Mouse (Mus musculus) midbrain, embryonic 13.5 days (tissue): Measurements from ENCODE around the gene Dad1. TPM values are rescaled to one million over a fixed set of nuclear protein-coding genes. Genes with fewer than 3 reads are reported as not detected.
A peak's percentile ranks its signal among the peaks of the same experiment; 100 is the strongest.

Experiments used
- ATAC-seq: fragments of 200-750 bp; cut with Nextera tagmentation; 2 replicates; pipeline ENCODE4 v1.8.0; 2017; ENCODE audit warnings: mild to moderate bottlenecking, moderate TSS enrichment, moderate library complexity
- H3K27ac ChIP-seq: fragments of 300-500 bp; sonication (generic); 2 replicates; pipeline ENCODE4 v1.5.1; 2015; ENCODE audit warnings: inconsistent platforms, mild to moderate bottlenecking, moderate library complexity
- H3K27me3 ChIP-seq: fragments of 300-500 bp; sonication (generic); 2 replicates; pipeline ENCODE4 v1.6.1; 2015; ENCODE audit warnings: mild to moderate bottlenecking, inconsistent platforms
- H3K36me3 ChIP-seq: fragments of 300-500 bp; sonication (generic); 2 replicates; pipeline ENCODE4 v1.6.1; 2015; ENCODE audit warnings: mild to moderate bottlenecking, inconsistent platforms
- H3K4me1 ChIP-seq: fragments of 300-500 bp; sonication (generic); replicated peaks from 2 replicates; pipeline ENCODE4 v1.6.1; 2015; ENCODE audit warnings: inconsistent platforms
- H3K4me2 ChIP-seq: fragments of 300-500 bp; sonication (generic); replicated peaks from 2 replicates; pipeline ENCODE4 v1.6.1; 2015; ENCODE audit warnings: moderate library complexity, mild to moderate bottlenecking, inconsistent platforms
- H3K4me3 ChIP-seq: fragments of 300-500 bp; sonication (generic); replicated peaks from 2 replicates; pipeline ENCODE4 v1.5.1; 2015; ENCODE audit warnings: mild to moderate bottlenecking, inconsistent platforms
- H3K9ac ChIP-seq: fragments of 300-500 bp; sonication (generic); replicated peaks from 2 replicates; pipeline ENCODE4 v1.6.1; 2015; ENCODE audit warnings: mild to moderate bottlenecking, inconsistent platforms
- H3K9me3 ChIP-seq: fragments of 300-500 bp; sonication (generic); 2 replicates; pipeline ENCODE4 v1.6.1; 2016; ENCODE audit warnings: mild to moderate bottlenecking, inconsistent platforms
- WGBS: fragments of 180-500 bp; shearing (Covaris S2); methylation state at CpG from one replicate; pipeline ENCODE4 v1.1.7; 2015; 5-methylcytosine and 5-hydroxymethylcytosine counted together
- polyA plus RNA-seq: library from polyadenylated mRNA; unstranded; fragments of >200 nt; fragmentation: Nextera tagmentation; extraction: Ambion mirVana; gene quantifications from 2 replicates; pipeline ENCODE4 v1.2.1, GENCODE M21; 2015

Gene Dad1
- polyA plus RNA-seq, 1 experiment from 2014 or later = 300 TPM

GRCm38 (mm10) chr14:54197740-54198139, 56.2 kb downstream of the Dad1 start:
- H3K4me3 ChIP-seq = no peak overlapping the region
- peaks cover 9% of the 10 kb centered on the region; the same call in 1 of the 2 replicates for H3K4me1 ChIP-seq
- no peak overlapping the region for H3K27ac ChIP-seq
- no peaks in the 10 kb centered on the region for H3K9me3 ChIP-seq
- ATAC-seq = no peak
- no peak overlapping the region for H3K9ac ChIP-seq
- H3K27me3 ChIP-seq = no peaks in the 10 kb centered on the region
- no peaks in the 10 kb centered on the region for H3K36me3 ChIP-seq
- no peak overlapping the region for H3K4me2 ChIP-seq
- WGBS = 73% methylated on average over 3 of the region's 3 CpGs

DNA sequence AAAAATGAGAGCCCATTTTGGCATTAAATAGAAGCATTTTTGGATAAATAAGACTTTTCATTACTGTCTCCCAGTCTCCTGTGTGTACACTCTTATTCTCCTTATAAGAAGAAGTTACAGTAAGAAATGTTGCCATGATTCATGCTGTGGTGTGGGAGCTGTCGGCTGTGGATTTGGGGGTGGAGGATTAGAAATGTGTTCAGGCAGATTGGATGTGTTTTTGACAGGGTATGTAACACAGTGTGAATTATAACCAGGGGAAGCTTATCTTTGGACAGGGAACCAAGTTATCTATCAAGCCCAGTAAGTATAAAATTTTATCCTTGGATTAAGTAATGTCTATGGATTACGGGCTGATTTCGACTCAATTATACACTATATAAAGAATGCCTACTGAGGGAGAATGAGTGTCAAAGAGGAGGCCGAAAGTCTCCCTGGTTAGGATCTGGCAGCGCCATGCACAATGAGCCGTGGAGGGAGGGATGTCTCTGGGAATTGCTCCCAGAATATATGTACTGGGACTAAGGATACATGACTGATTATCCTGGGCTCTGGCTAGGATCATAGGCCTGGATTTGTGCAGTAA, 58.0 kb downstream of the Dad1 start:
- H3K27ac ChIP-seq = no peak overlapping the region
- H3K4me3 ChIP-seq = no peak overlapping the region
- WGBS = 69% methylated on average over 6 of the region's 6 CpGs
- H3K4me1 ChIP-seq = peaks cover 23% of the 10 kb centered on the region
- peak; percentile 76 for ATAC-seq
- no peaks in the 10 kb centered on the region for H3K36me3 ChIP-seq
- H3K9me3 ChIP-seq = no peaks in the 10 kb centered on the region
- no peak overlapping the region for H3K4me2 ChIP-seq
- no peaks in the 10 kb centered on the region for H3K27me3 ChIP-seq
- H3K9ac ChIP-seq = no peak overlapping the region

- ATAC-seq = no peak
- Histone ChIP-seq H3K27ac (no peak overlapping the region), H3K4me3 (no peak overlapping the region), H3K27me3 (no peaks in the 10 kb centered on the region), H3K36me3 (no peaks in the 10 kb centered on the region), H3K4me1 (peaks cover 32% of the 10 kb centered on the region), H3K4me2 (no peak overlapping the region), H3K9me3 (no peaks in the 10 kb centered on the region), H3K9ac (no peak overlapping the region)
- WGBS = 84% methylated on average over 9 of the region's 9 CpGs
Observed at GRCm38 (mm10) chr14:54193354-54194133, 60.4 kb downstream of the Dad1 start.

- Histone ChIP-seq H3K4me3 (no peak overlapping the region), H3K4me2 (no peak overlapping the region), H3K9ac (no peak overlapping the region), H3K4me1 (peaks cover 36% of the 10 kb centered on the region), H3K27me3 (no peaks in the 10 kb centered on the region), H3K27ac (no peak overlapping the region), H3K9me3 (no peaks in the 10 kb centered on the region), H3K36me3 (no peaks in the 10 kb centered on the region)
- 68% methylated on average over 3 of the region's 3 CpGs for WGBS
- no peak for ATAC-seq
Observed at GRCm38 (mm10) chr14:54192462-54192847, 61.4 kb downstream of the Dad1 start.

GRCm38 (mm10) chr14:54191594-54192461, 62.1 kb downstream of the Dad1 start:
- no peaks in the 10 kb centered on the region for H3K27me3 ChIP-seq
- no peak overlapping the region for H3K9ac ChIP-seq
- peak; percentile 57; the same call in 1 of the 2 replicates for ATAC-seq
- no peak overlapping the region for H3K4me3 ChIP-seq
- H3K27ac ChIP-seq = peak overlapping the region; percentile 37
- no peak overlapping the region for H3K4me2 ChIP-seq
- 52% methylated on average over 18 of the region's 18 CpGs for whole genome bisulfite sequencing
- H3K36me3 ChIP-seq = no peaks in the 10 kb centered on the region
- H3K4me1 ChIP-seq = peaks cover 41% of the 10 kb centered on the region
- H3K9me3 ChIP-seq = no peaks in the 10 kb centered on the region

GRCm38 (mm10) chr14:54191026-54191390, 62.9 kb downstream of the Dad1 start:
- no peak for ATAC-seq
- H3K4me3 ChIP-seq = no peak overlapping the region
- H3K9ac ChIP-seq = no peak overlapping the region
- peaks cover 47% of the 10 kb centered on the region for H3K4me1 ChIP-seq
- H3K4me2 ChIP-seq = no peak overlapping the region
- no peaks in the 10 kb centered on the region for H3K9me3 ChIP-seq
- 53% methylated on average over 4 of the region's 4 CpGs for WGBS
- no peaks in the 10 kb centered on the region for H3K27me3 ChIP-seq
- H3K36me3 ChIP-seq = no peaks in the 10 kb centered on the region
- peak overlapping the region; percentile 26 for H3K27ac ChIP-seq

DNA sequence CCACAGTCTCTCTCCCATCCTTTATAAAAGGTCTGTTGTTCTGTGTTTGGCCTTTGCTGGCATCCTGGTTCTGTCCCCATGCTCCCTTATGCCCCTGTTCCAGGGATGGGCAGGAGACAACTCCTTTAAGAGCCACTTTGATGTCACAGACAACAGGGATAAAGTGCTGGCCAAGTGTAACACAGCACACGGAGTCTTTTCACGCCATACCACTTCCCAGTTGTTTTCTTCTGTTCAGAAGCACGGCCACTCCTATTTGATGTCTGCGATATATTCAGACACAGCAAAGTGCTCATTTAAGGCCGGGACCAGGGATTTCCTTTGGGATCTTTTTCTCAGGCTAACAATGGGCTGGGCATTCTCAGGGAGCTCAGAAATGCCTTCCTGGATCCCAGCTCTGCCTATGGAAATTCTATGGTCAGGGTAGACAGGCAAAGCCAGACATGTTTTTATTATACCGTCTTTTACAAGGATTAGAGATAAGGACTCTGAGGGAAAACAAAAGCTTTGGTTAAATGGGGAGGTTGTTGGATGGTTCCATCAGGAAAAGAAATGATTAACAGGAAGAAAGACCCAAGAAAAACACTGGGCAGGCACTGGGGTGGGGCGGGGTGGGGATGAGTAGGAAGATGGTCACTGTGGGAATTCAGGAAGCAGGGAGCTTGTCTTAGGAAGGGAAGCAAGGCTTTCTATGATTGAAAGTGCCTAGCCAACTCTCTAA, 63.4 kb downstream of the Dad1 start:
- H3K27ac ChIP-seq = peak overlapping the region; percentile 26
- no peak overlapping the region for H3K4me3 ChIP-seq
- ATAC-seq = no peak
- peaks cover 52% of the 10 kb centered on the region for H3K4me1 ChIP-seq
- H3K9me3 ChIP-seq = no peaks in the 10 kb centered on the region
- H3K36me3 ChIP-seq = no peaks in the 10 kb centered on the region
- H3K4me2 ChIP-seq = no peak overlapping the region
- no peaks in the 10 kb centered on the region for H3K27me3 ChIP-seq
- H3K9ac ChIP-seq = no peak overlapping the region
- 28% methylated on average over 7 of the region's 7 CpGs for WGBS

- 80% methylated on average over 3 of the region's 3 CpGs for WGBS
- H3K27me3 ChIP-seq = no peaks in the 10 kb centered on the region
- peaks cover 58% of the 10 kb centered on the region for H3K4me1 ChIP-seq
- H3K9me3 ChIP-seq = no peaks in the 10 kb centered on the region
- no peaks in the 10 kb centered on the region for H3K36me3 ChIP-seq
- no peak overlapping the region for H3K4me3 ChIP-seq
- H3K27ac ChIP-seq = no peak overlapping the region
- H3K4me2 ChIP-seq = no peak overlapping the region
- H3K9ac ChIP-seq = no peak overlapping the region
- no peak for ATAC-seq
Observed at GRCm38 (mm10) chr14:54189255-54189654, 64.6 kb downstream of the Dad1 start.

DNA sequence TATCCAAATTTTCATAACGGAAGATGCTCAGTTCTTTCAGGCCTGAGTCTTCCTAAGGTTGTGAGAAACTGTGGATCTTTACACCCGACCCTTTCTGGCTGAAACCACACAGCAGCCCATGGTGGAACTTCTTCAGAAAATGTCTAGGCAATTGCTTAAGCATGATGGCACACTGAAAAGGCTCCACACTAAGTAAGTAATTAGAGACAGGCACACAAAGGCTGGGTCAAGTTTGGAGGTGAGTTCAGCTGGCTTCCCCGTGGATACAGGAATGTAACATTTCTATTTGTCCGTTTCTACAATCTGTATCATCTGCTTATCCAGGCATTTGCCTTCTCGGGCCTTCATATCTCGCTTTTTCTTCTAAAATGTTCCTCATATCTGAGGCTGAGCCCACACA, 66.7 kb downstream of the Dad1 start:
- Histone ChIP-seq H3K27ac (no peak overlapping the region), H3K9ac (no peak overlapping the region), H3K4me3 (no peak overlapping the region), H3K9me3 (no peaks in the 10 kb centered on the region), H3K27me3 (no peaks in the 10 kb centered on the region), H3K36me3 (no peaks in the 10 kb centered on the region), H3K4me1 (peaks cover 68% of the 10 kb centered on the region), H3K4me2 (no peak overlapping the region)
- ATAC-seq = no peak
- 46% methylated on average over 6 of the region's 6 CpGs for WGBS
